Mouse (Mus musculus) embryonic fibroblast, embryonic 13.5 days (primary cell): ENCODE measurements around the gene Cd163.

Source experiments
- CTCF ChIP-seq: IDR thresholded peaks from 2 replicates; pipeline ENCODE4 v1.5.1; 2011; ENCODE audit warnings: mild to moderate bottlenecking, control low read depth, low read length, moderate library complexity, borderline replicate concordance; ENCODE audit not compliant: insufficient read depth
- POLR2A ChIP-seq: IDR thresholded peaks from 2 replicates; pipeline ENCODE4 v1.6.1; 2011; ENCODE audit warnings: low read depth, mild to moderate bottlenecking, control low read depth, low read length, moderate library complexity

DNA sequence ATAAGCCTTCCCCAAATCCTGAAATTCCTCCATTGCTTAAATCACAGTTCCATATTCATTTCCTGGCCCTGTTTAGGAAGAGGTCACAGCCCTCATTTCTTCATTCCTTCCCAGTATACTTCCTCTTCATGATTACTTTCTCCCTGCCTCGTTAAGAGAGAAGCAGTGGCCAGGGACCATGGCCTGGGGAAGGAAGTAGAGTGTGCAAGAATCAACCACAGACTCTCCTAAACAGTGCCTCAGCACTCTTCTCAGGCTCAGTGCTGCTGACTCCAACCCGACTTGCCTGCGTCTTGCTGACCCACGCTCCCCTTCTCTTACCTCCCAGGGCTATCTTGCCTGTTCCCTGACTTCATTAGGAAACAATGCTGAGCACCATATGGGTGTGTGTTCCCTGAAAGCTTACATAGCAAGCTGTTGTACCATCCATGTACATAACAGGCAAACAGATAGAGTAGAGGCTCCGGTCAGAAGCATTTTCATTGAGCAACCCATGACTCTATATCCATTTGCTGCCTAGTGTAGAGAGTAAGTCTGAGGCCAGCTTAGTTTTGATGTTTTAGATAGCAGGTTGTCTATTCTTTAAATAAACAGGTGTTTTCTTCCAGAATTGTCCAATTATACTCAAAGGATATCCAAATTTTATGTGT is 31.1 kb upstream of the Cd163 start:
- TF ChIP-seq CTCF (no peak), POLR2A (no peak)
